Mouse (Mus musculus): ENCODE measurements around the gene Stx1a. TPM values are rescaled to one million over a fixed set of nuclear protein-coding genes. Genes with fewer than 3 reads are reported as not detected.
"Not testable (repeated sequence)": the region's sequence is repeated elsewhere in the genome, so short reads cannot be mapped to it uniquely, and the experiment has no call there.

The Stx1a gene
- total RNA-seq, 2 experiments from 2014 or later: 367 to 390 TPM

DNA sequence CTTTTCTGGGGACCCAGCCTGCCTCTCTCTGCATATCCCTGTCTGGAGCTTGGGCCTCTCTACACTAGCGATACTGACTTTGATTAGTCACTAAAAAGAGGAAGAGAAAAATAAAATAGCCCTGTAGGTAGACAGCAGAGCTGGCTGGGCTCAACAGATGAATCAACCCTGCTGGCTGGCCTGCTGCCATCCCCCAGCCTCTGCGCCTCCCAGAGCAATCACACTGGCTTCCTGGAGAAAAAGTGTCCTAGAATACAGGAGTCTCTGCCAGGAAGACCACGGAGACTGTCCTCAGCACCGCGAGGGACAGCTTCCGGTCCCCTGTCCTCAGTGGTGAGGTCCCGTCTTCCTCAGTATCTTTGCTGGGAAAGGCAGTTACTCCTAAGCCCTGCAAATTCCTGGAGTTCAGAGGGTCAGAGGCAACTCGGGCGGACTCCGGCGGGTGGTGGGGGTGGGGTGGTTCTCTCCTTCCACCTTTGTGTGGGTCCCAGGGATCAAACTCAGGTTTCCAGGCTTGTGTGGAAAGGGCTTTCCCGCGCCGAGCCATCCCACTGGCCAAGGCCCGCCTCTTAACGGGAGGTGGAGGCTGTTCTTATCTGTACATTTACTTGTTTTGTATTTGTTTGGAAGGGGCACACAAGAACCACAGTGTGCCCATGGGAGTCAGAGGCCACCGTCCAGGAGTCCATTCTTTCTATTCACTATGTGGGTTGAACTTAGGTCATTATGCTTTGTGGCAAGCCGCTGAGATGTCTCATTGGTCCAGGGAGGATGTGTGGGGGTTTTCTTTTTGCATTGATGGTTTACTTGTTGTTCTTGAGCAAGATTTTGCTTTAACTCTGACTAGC is 5.9 kb downstream of the Stx1a start:
- intact Hi-C loops (cut with DNase I): no loop called here
- peak in 1 of 2 experiments; percentile 81 for DNase-seq (ENCODE audit: extremely low spot score in 1 of 2, low spot score in 2 of 2)

DNA sequence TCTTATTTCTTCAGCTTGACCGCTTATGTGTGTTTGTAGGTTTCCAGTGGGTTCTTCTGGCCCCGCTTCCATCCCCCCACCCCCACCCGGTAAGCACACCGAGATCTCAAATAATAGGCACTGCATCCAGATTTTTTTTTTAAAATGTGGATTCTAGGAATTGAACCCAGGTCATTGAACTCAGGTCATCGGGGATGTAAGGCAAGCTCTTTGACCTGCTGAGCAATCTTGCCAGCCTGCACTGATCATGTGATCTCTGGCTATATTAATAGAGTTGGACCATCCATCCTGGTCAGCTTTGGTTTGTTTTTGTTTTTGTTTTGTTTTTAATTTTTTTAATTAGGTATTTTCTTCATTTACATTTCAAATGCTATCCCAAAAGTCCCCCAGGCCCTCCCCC is 9.3 kb downstream of the Stx1a start:
- DNase-seq (ENCODE audit: extremely low spot score in 1 of 2, low spot score in 2 of 2): no peak
- intact Hi-C loops (cut with DNase I): no loop called here

GRCm38 (mm10) chr5:135034593-135034992 is 11.3 kb downstream of the Stx1a start:
- intact Hi-C loops (cut with DNase I): no loop called here
- DNase-seq (ENCODE audit: extremely low spot score in 1 of 2, low spot score in 2 of 2): no peak

GRCm38 (mm10) chr5:135035608-135036359 is 12.5 kb downstream of the Stx1a start:
- intact Hi-C loops (cut with DNase I): no loop called here

DNA sequence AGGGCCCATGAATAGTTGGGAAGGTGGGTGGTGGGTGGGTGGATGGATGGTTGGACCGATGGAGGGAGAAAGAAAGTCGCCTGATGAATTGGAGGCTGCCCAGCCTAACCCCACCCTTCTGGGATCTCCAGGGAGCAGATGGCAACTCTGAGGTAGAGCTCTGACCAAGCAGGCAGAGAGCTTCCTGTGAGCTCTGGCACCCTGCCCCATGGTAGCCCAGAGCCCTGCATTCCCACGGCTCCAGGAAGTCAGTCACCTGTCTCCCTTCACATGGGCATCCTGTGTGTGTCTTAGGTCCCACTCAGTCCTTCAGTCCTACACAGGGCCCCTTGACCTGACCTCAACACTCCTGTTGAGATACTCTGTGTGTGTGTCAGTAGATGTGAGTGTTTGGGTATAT is 14.7 kb downstream of the Stx1a start:
- intact Hi-C loops (cut with DNase I): no loop called here
- DNase-seq (ENCODE audit: extremely low spot score in 1 of 2, low spot score in 2 of 2): peak in 1 of 2 experiments; percentile 44

More at GRCm38 (mm10) chr5:135035608-135036359, 12.5 kb downstream of the Stx1a start:
- DNase-seq (ENCODE audit: extremely low spot score in 1 of 2, low spot score in 2 of 2): peak in 1 of 2 experiments; percentile 73

- no peak for DNase-seq (ENCODE audit: extremely low spot score in 1 of 2, low spot score in 2 of 2)
- intact Hi-C loops (cut with DNase I): no loop called here
These were observed 16.3 kb downstream of the Stx1a start for GRCm38 (mm10) chr5:135039541-135039940.

DNA sequence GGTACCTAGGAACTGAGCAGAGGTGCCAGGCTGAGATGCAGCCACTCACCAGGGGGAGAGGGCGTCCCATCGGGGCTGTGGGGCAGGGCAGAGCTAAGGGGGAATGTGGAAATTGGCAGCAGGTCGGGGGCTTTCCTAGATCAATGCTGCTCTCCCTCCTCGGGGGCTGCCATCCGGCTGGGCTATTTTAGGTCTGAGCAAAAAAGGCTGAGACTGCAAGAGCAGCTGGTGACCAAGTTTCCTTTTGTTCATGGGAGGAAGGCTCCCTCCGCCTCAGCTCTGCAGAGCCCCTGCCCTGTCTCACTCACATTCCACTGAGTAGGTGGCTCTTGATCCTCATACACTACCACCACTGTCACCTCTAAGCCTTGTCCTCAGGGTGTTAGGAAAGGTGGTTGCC is 16.8 kb downstream of the Stx1a start:
- peak in 1 of 2 experiments; percentile 54 for DNase-seq (ENCODE audit: extremely low spot score in 1 of 2, low spot score in 2 of 2)
- intact Hi-C loops (cut with DNase I): no loop called here

- intact Hi-C loops (cut with DNase I): no loop called here
- DNase-seq (ENCODE audit: extremely low spot score in 1 of 2, low spot score in 2 of 2): peak in 1 of 2 experiments; percentile 47
These were observed 17.5 kb downstream of the Stx1a start for GRCm38 (mm10) chr5:135040777-135041176.

DNA sequence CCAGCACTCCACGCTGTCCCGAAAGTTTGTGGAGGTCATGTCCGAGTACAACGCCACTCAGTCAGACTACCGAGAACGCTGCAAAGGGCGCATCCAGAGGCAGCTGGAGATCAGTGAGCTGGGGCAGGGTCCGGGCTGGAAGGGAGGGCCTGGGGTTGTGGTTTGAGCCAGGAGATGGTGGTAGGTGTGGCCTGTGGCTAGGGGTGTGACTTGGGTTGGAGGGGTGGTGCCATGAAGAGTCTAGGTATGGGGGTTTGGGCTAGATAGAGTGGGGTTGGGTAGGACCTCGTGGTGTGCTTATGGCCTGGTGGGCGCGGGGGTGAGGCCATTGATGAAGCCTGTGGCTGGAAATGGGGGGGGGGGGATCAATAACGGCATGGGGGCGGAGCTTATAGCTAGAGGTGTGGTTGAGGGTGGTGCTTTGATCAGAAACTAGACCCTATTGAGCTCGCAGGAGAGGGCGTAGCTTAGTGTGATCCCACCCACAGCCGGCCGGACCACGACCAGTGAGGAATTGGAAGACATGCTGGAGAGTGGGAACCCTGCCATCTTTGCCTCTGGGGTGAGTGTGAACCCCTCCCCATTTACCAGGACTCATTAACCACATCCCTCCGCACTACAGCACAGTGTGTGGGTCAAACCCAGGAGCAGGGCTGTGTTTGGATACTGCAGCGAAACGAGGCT is 19.0 kb downstream of the Stx1a start:
- peak in 1 of 2 experiments; percentile 50 for DNase-seq (ENCODE audit: extremely low spot score in 1 of 2, low spot score in 2 of 2)

GRCm38 (mm10) chr5:135044575-135044974 is 21.3 kb downstream of the Stx1a start:
- DNase-seq (ENCODE audit: extremely low spot score in 1 of 2, low spot score in 2 of 2): no peak
- intact Hi-C loops (cut with DNase I): no loop called here

More for the DNA sequence above, 19.0 kb downstream of the Stx1a start:
- intact Hi-C loops (cut with DNase I): no loop called here

- intact Hi-C loops (cut with DNase I): no loop called here
- no peak for DNase-seq (ENCODE audit: extremely low spot score in 1 of 2, low spot score in 2 of 2)
These were observed 25.3 kb downstream of the Stx1a start for GRCm38 (mm10) chr5:135048539-135048938.

DNA sequence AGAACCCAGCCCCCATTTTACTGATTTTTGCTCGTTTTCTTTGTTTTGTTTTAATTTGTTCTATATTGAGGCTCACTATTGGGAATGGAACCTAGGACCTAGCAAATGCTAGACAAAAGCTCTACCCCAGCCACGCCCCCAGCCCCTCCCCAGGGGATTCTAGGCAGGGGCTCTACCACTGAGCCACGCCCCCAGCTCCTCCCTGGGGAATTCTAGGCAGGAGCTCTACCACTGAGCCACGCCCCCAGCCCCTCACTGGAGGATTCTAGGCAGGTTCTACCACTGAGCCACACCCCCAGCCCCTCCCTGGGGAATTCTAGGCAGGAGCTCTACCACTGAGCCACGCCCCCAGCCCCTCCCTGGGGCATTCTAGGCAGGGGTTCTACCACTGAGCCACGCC is 26.0 kb downstream of the Stx1a start:
- intact Hi-C loops (cut with DNase I); DNase-seq (ENCODE audit: extremely low spot score in 1 of 2, low spot score in 2 of 2): not testable (repeated sequence)

DNA sequence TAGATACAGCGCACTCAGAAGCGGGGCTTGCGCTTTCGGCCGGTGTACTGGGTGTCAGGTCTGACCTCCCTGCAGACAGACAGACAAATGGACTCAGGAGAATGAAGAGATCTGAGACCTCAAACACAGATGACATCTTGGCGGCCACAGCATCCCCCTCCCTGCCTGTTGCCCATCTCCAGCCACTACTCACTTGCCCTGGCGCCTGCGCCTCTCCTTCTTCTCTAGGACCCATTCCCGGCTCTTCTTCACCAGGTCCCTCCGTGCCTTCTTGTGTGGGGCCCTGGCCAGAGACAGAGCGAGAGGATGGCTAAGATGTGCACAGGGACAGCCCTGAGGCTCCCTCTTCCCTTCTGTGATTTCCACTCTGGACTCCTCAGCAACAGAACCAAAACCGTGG is 30.1 kb downstream of the Stx1a start:
- DNase-seq (ENCODE audit: extremely low spot score in 1 of 2, low spot score in 2 of 2): no peak
- intact Hi-C loops (cut with DNase I): no loop called here

GRCm38 (mm10) chr5:135063629-135064381 is 40.5 kb downstream of the Stx1a start, which contains the start of gene Dnajc30:
Gene Dnajc30, plus strand, starts transcription at chr5:135064202.
- intact Hi-C loops (cut with DNase I): loop anchor here (5.0 kb wide), 1 partner anchor 42 kb away; the partner anchor contains the start of gene Stx1a
- DNase-seq (ENCODE audit: extremely low spot score in 1 of 2, low spot score in 2 of 2): peak; percentile 98 to 99

- intact Hi-C loops (cut with DNase I): loop anchor here (5.0 kb wide), 1 partner anchor 42 kb away; the partner anchor contains the start of gene Stx1a
- DNase-seq (ENCODE audit: extremely low spot score in 1 of 2, low spot score in 2 of 2): no peak
These were observed 41.1 kb downstream of the Stx1a start for GRCm38 (mm10) chr5:135064382-135064766.

DNA sequence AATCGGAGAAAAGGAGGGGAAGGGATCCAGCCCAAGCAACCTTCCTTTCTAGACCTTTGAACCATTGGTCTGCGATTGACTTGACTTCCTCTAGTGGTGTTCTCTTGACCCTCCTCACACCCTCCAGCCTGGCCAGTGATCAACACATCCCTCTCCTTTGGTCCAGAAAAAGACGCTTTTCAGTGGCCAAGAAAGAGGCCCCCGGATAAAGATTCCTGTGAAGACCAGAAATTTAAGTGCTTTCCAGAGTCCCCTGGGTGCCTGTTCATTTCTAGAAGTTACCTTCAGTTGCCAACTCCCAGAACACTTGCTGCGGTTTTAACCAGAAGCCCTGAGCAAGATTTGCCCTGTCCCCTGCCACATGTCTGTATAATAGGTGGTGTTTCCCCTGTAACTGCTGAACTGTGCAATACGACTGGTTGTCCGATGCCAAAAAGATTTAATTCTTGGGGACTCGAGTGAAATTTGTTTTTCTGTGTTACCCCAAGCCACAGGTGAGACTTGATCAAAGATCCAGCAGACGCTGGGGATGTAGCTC is 41.7 kb downstream of the Stx1a start, which contains the start of gene Bud23:
Bud23 (minus strand) TSS at position 51 of the 538 bp plus-strand sequence.
- intact Hi-C loops (cut with DNase I): loop anchor here (5.0 kb wide), 1 partner anchor 43 kb away; the partner anchor contains the start of gene Stx1a
- DNase-seq (ENCODE audit: extremely low spot score in 1 of 2, low spot score in 2 of 2): not testable (repeated sequence)

GRCm38 (mm10) chr5:135066008-135066407 is 42.7 kb downstream of the Stx1a start:
- DNase-seq (ENCODE audit: extremely low spot score in 1 of 2, low spot score in 2 of 2): no peak
- intact Hi-C loops (cut with DNase I): no loop called here

GRCm38 (mm10) chr5:135070448-135070847 is 47.2 kb downstream of the Stx1a start:
- no peak for DNase-seq (ENCODE audit: extremely low spot score in 1 of 2, low spot score in 2 of 2)
- intact Hi-C loops (cut with DNase I): no loop called here

All from left cerebral cortex, postnatal 10 days (tissue).